Mouse (Mus musculus): ENCODE measurements around the gene Dok5.

- TF ChIP-seq CTCF (conservative IDR thresholded peaks at IDR 0.05; ENCODE audit: low read length) (peak; percentile 71), POU5F1 (IDR thresholded peaks at IDR 0.05; ENCODE audit: borderline replicate concordance, low read length) (no peak), NANOG (IDR thresholded peaks at IDR 0.05; ENCODE audit: borderline replicate concordance, low read length) (no peak)
Measured at GRCm38 (mm10) chr2:170795242-170795641, 63.6 kb downstream of the Dok5 start.
